In genomic region chr11:117254161-117255107, GRCm38 (mm10) we compare ENCODE assay signal across 11 mouse cellular contexts. TPM values are rescaled to one million over a fixed set of nuclear protein-coding genes. Genes with fewer than 3 reads are reported as not detected.
A peak's percentile ranks its signal among the peaks of the same experiment; 100 is the strongest.
DNase-seq lines count a peak whose midpoint lies in the region; ATAC-seq lines count a peak whose summit lies in the region.
"Had no signal": no experiment of that assay in that cellular context is flagged by ENCODE, and none has a peak within 500 bp of the region (broad histone marks: within the 10 kb centered on the region; RNA-seq: fewer than 3 reads in every experiment).

No protein-coding gene starts in this region.

- no peaks in the 10 kb centered on the region for H3K27me3 ChIP-seq in intestine, embryonic 14.5 days (replicated peaks; ENCODE audit: control insufficient read depth, insufficient read depth, low read length)
- H3K27me3 ChIP-seq in intestine, embryonic 15.5 days (replicated peaks), result no peaks in the 10 kb centered on the region
- no peaks in the 10 kb centered on the region for H3K27me3 ChIP-seq in neural tube, embryonic 12.5 days (replicated peaks)
- no peaks in the 10 kb centered on the region for H3K27me3 ChIP-seq in embryonic facial prominence, embryonic 10.5 days (replicated peaks; ENCODE audit: low read depth, poor library complexity, severe bottlenecking)
- no peaks in the 10 kb centered on the region for H3K27me3 ChIP-seq in stomach, embryonic 14.5 days (ENCODE audit: control insufficient read depth, insufficient read depth, low read length)
- H3K27me3 ChIP-seq: liver, embryonic 12.5 days had no signal

- no peak for DNase-seq in intestine, embryonic 14.5 days (ENCODE audit: low spot score)
- no peak for DNase-seq in neural tube, embryonic 10.5 days (ENCODE audit: extremely low spot score, low spot score)
- DNase-seq in embryonic facial prominence, embryonic 10.5 days (ENCODE audit: low spot score), result no peak
- no peak for DNase-seq in B cell, adult 2 months
- DNase-seq: heart, adult 11 months; layer of hippocampus, adult 9-11 months had no signal

- no peaks in the 10 kb centered on the region for H3K36me3 ChIP-seq in intestine, embryonic 14.5 days (ENCODE audit: control insufficient read depth, insufficient read depth, low read length)
- no peaks in the 10 kb centered on the region for H3K36me3 ChIP-seq in intestine, embryonic 15.5 days
- no peaks in the 10 kb centered on the region for H3K36me3 ChIP-seq in neural tube, embryonic 12.5 days
- no peaks in the 10 kb centered on the region for H3K36me3 ChIP-seq in embryonic facial prominence, embryonic 10.5 days (replicated peaks)
- no peaks in the 10 kb centered on the region for H3K36me3 ChIP-seq in stomach, embryonic 14.5 days (ENCODE audit: control insufficient read depth, insufficient read depth, low read length)
- H3K36me3 ChIP-seq: liver, embryonic 12.5 days had no signal

- no peak overlapping the region for H3K9ac ChIP-seq in intestine, embryonic 14.5 days (ENCODE audit: low read length)
- H3K9ac ChIP-seq in intestine, embryonic 15.5 days, result no peak overlapping the region
- no peak overlapping the region for H3K9ac ChIP-seq in neural tube, embryonic 12.5 days
- no peak overlapping the region for H3K9ac ChIP-seq in stomach, embryonic 14.5 days (replicated peaks; ENCODE audit: low read depth, low read length)
- H3K9ac ChIP-seq: liver, embryonic 12.5 days had no signal

- no peak overlapping the region for H3K4me3 ChIP-seq in intestine, embryonic 14.5 days (ENCODE audit: low read depth, low read length)
- no peak overlapping the region for H3K4me3 ChIP-seq in intestine, embryonic 15.5 days (replicated peaks)
- H3K4me3 ChIP-seq in neural tube, embryonic 12.5 days, result no peak overlapping the region
- H3K4me3 ChIP-seq in embryonic facial prominence, embryonic 10.5 days, result no peak overlapping the region
- no peak overlapping the region for H3K4me3 ChIP-seq in stomach, embryonic 14.5 days (ENCODE audit: low read depth, low read length)
- H3K4me3 ChIP-seq: liver, embryonic 12.5 days had no signal

- no peaks in the 10 kb centered on the region for H3K9me3 ChIP-seq in intestine, embryonic 14.5 days (ENCODE audit: control insufficient read depth, low read length)
- no peaks in the 10 kb centered on the region for H3K9me3 ChIP-seq in intestine, embryonic 15.5 days
- no peaks in the 10 kb centered on the region for H3K9me3 ChIP-seq in neural tube, embryonic 12.5 days
- no peaks in the 10 kb centered on the region for H3K9me3 ChIP-seq in embryonic facial prominence, embryonic 10.5 days
- no peaks in the 10 kb centered on the region for H3K9me3 ChIP-seq in stomach, embryonic 14.5 days (ENCODE audit: control insufficient read depth, low read depth, low read length)
- H3K9me3 ChIP-seq: liver, embryonic 12.5 days had no signal

- H3K4me1 ChIP-seq in intestine, embryonic 14.5 days (replicated peaks; ENCODE audit: control insufficient read depth, insufficient read depth, low read length), result peaks cover 20% of the 10 kb centered on the region
- peaks cover 39% of the 10 kb centered on the region for H3K4me1 ChIP-seq in intestine, embryonic 15.5 days (replicated peaks)
- peaks cover 26% of the 10 kb centered on the region for H3K4me1 ChIP-seq in neural tube, embryonic 12.5 days
- peaks cover 57% of the 10 kb centered on the region for H3K4me1 ChIP-seq in embryonic facial prominence, embryonic 10.5 days
- H3K4me1 ChIP-seq in stomach, embryonic 14.5 days (ENCODE audit: control insufficient read depth, insufficient read depth, low read length), result peaks cover 29% of the 10 kb centered on the region

- peak overlapping the region; percentile 5; the same call in 1 of the 2 replicates for H3K4me2 ChIP-seq in intestine, embryonic 14.5 days (ENCODE audit: low read length)
- no peak overlapping the region for H3K4me2 ChIP-seq in intestine, embryonic 15.5 days (replicated peaks)
- H3K4me2 ChIP-seq in neural tube, embryonic 12.5 days (replicated peaks), result no peak overlapping the region
- 0 out of 2 replicates have a peak overlapping the region, but pooled peaks have one; percentile 5 for H3K4me2 ChIP-seq in stomach, embryonic 14.5 days (replicated peaks; ENCODE audit: low read depth, low read length)
- H3K4me2 ChIP-seq: liver, embryonic 12.5 days; midbrain, embryonic 11.5 days had no signal

- no peak for ATAC-seq in intestine, embryonic 14.5 days (replicated peaks; ENCODE audit: low FRiP score, low TSS enrichment, low read depth)
- ATAC-seq in intestine, embryonic 15.5 days, result no peak
- 0 out of 2 replicates have a peak, but pooled peaks have one; percentile 13 for ATAC-seq in neural tube, embryonic 12.5 days (ENCODE audit: low FRiP score, low read depth)
- ATAC-seq in stomach, embryonic 14.5 days (ENCODE audit: insufficient number of reproducible peaks, insufficient read depth, low FRiP score, low read depth), result peak; percentile 60; the same call in 1 of the 2 replicates
- ATAC-seq: liver, embryonic 12.5 days had no signal

- WGBS in intestine, embryonic 14.5 days, result 51% methylated on average over 18 of the region's 18 CpGs
- WGBS in intestine, embryonic 15.5 days, result 56% methylated on average over 18 of the region's 18 CpGs
- WGBS in neural tube, embryonic 12.5 days, result 59% methylated on average over 18 of the region's 18 CpGs
- 74% methylated on average over 18 of the region's 18 CpGs for WGBS in embryonic facial prominence, embryonic 10.5 days
- WGBS in stomach, embryonic 14.5 days, result 43% methylated on average over 18 of the region's 18 CpGs

- H3K27ac ChIP-seq in intestine, embryonic 14.5 days (ENCODE audit: low read depth), result no peak overlapping the region
- no peak overlapping the region for H3K27ac ChIP-seq in intestine, embryonic 15.5 days
- H3K27ac ChIP-seq in neural tube, embryonic 12.5 days, result no peak overlapping the region
- peak overlapping the region; percentile 40; the same call in 1 of the 2 replicates for H3K27ac ChIP-seq in embryonic facial prominence, embryonic 10.5 days (replicated peaks)
- no peak overlapping the region for H3K27ac ChIP-seq in stomach, embryonic 14.5 days (ENCODE audit: low read length)
- H3K27ac ChIP-seq: liver, embryonic 12.5 days had no signal

RNA-seq across cellular contexts. Expression of gene Sept9, which starts 55.0 kb away (rescaled TPM):
- polyA plus RNA-seq in intestine, embryonic 14.5 days (2014; fragmentation: Nextera tagmentation; extraction: Ambion mirVana), result 142 and 143 TPM in 2 replicates
- 166 and 167 TPM in 2 replicates for polyA plus RNA-seq in intestine, embryonic 15.5 days (2015; fragmentation: Nextera tagmentation; extraction: Ambion mirVana)
- 164 and 165 TPM in 2 replicates for polyA plus RNA-seq in neural tube, embryonic 12.5 days (2016; fragmentation: Nextera tagmentation; extraction: Ambion mirVana)
- 255 TPM in 2 replicates for polyA plus RNA-seq in embryonic facial prominence, embryonic 10.5 days (2016; fragmentation: Nextera tagmentation; extraction: Ambion mirVana)
- polyA plus RNA-seq in stomach, embryonic 14.5 days (2014; fragmentation: Nextera tagmentation; extraction: Ambion mirVana), result 106 and 109 TPM in 2 replicates

Comparison
In these comparisons a context has a peak if more than half of its experiments do, and no peak if none do; other contexts are left out.
1. H3K4me2 ChIP-seq: peak in intestine, embryonic 14.5 days (single experiment) and stomach, embryonic 14.5 days (single experiment); none in intestine, embryonic 15.5 days (single experiment) and neural tube, embryonic 12.5 days (single experiment).
2. ATAC-seq: peak in neural tube, embryonic 12.5 days (single experiment) and stomach, embryonic 14.5 days (single experiment); none in intestine, embryonic 14.5 days (single experiment) and intestine, embryonic 15.5 days (single experiment).